Mouse (Mus musculus) kidney, embryonic 14.5 days (tissue): ENCODE results near the gene Mzf1. TPM values are rescaled to one million over a fixed set of nuclear protein-coding genes. Genes with fewer than 3 reads are reported as not detected.

ENCODE experiments used
- ATAC-seq: fragments of 200-750 bp; cut with Nextera tagmentation; 2 replicates; pipeline ENCODE4 v1.8.0; 2017; ENCODE audit warnings: moderate number of reproducible peaks, mild to moderate bottlenecking, moderate TSS enrichment, moderate library complexity; ENCODE audit not compliant: low FRiP score, low TSS enrichment
- H3K27ac ChIP-seq: fragments of 300-500 bp; sonication (generic); 2 replicates; pipeline ENCODE4 v1.5.1; 2014; ENCODE audit warnings: low read depth, mild to moderate bottlenecking, low read length, moderate library complexity, mixed read lengths
- H3K27me3 ChIP-seq: fragments of 300-500 bp; sonication (generic); 2 replicates; pipeline ENCODE4 v1.6.1; 2014; ENCODE audit warnings: mild to moderate bottlenecking, low read length; ENCODE audit not compliant: control insufficient read depth, insufficient read depth
- H3K36me3 ChIP-seq: fragments of 300-500 bp; sonication (generic); 2 replicates; pipeline ENCODE4 v1.6.1; 2014; ENCODE audit warnings: low read length, mixed read lengths; ENCODE audit not compliant: control insufficient read depth, insufficient read depth
- H3K4me1 ChIP-seq: fragments of 300-500 bp; sonication (generic); 2 replicates; pipeline ENCODE4 v1.6.1; 2014; ENCODE audit warnings: low read length, mixed read lengths; ENCODE audit not compliant: control insufficient read depth, insufficient read depth
- H3K4me2 ChIP-seq: fragments of 300-500 bp; sonication (generic); replicated peaks from 2 replicates; pipeline ENCODE4 v1.6.1; 2014; ENCODE audit warnings: low read depth, mild to moderate bottlenecking, low read length
- H3K4me3 ChIP-seq: fragments of 300-500 bp; sonication (generic); 2 replicates; pipeline ENCODE4 v1.5.1; 2014; ENCODE audit warnings: mild to moderate bottlenecking, low read length
- H3K9ac ChIP-seq: fragments of 300-500 bp; sonication (generic); 2 replicates; pipeline ENCODE4 v1.6.1; 2014; ENCODE audit warnings: low read depth, mild to moderate bottlenecking, low read length, moderate library complexity
- H3K9me3 ChIP-seq: fragments of 300-500 bp; sonication (generic); 2 replicates; pipeline ENCODE4 v1.6.1; 2016; ENCODE audit warnings: low read length; ENCODE audit not compliant: control insufficient read depth
- WGBS: fragments of 180-500 bp; shearing (Covaris S2); extraction: QIAGEN DNeasy Blood & Tissue Kit; methylation state at CpG from one replicate; pipeline ENCODE4 v1.1.7; 2014; 5-methylcytosine and 5-hydroxymethylcytosine counted together
- polyA plus RNA-seq: library from polyadenylated mRNA; unstranded; fragments of >200 nt; fragmentation: Nextera tagmentation; extraction: Ambion mirVana; gene quantifications from 2 replicates; pipeline ENCODE4 v1.2.1, GENCODE M21; 2014

Gene Mzf1
- polyA plus RNA-seq, 1 experiment from 2014 or later = 3.2 TPM

GRCm38 (mm10) chr7:13031069-13031468 is 23.5 kb downstream of the Mzf1 start:
- H3K27ac ChIP-seq = no peak overlapping the region
- 76% methylated on average over 5 of the region's 5 CpGs for WGBS

GRCm38 (mm10) chr7:13028986-13029385 is 25.6 kb downstream of the Mzf1 start:
- Histone ChIP-seq H3K9ac (no peak overlapping the region), H3K27ac (no peak overlapping the region), H3K27me3 (no peaks in the 10 kb centered on the region), H3K9me3 (no peaks in the 10 kb centered on the region), H3K4me3 (no peak overlapping the region), H3K4me2 (no peak overlapping the region), H3K4me1 (peaks cover 21% of the 10 kb centered on the region), H3K36me3 (peaks cover 83% of the 10 kb centered on the region)
- no peak for ATAC-seq
- WGBS = 90% methylated on average over 4 of the region's 4 CpGs

More at GRCm38 (mm10) chr7:13031069-13031468, 23.5 kb downstream of the Mzf1 start:
- peaks cover 18% of the 10 kb centered on the region for H3K4me1 ChIP-seq
- no peak for ATAC-seq
- H3K9ac ChIP-seq = no peak overlapping the region
- H3K36me3 ChIP-seq = peaks cover 86% of the 10 kb centered on the region
- H3K4me2 ChIP-seq = no peak overlapping the region
- H3K27me3 ChIP-seq = no peaks in the 10 kb centered on the region
- no peak overlapping the region for H3K4me3 ChIP-seq
- no peaks in the 10 kb centered on the region for H3K9me3 ChIP-seq

GRCm38 (mm10) chr7:13025511-13026112 is 29.0 kb downstream of the Mzf1 start:
- no peak for ATAC-seq
- Histone ChIP-seq H3K27ac (peak overlapping the region; percentile 100; the same call in 1 of the 2 replicates), H3K9me3 (no peaks in the 10 kb centered on the region), H3K4me2 (peak overlapping the region; percentile 98), H3K36me3 (peaks cover 56% of the 10 kb centered on the region), H3K27me3 (no peaks in the 10 kb centered on the region), H3K4me3 (peak overlapping the region; percentile 96), H3K9ac (peak overlapping the region; percentile 99), H3K4me1 (peaks cover 24% of the 10 kb centered on the region)
- WGBS = 26% methylated on average over 4 of the region's 4 CpGs

- 0% methylated on average over 39 of the region's 44 CpGs for WGBS
- H3K27me3 ChIP-seq = no peaks in the 10 kb centered on the region
- H3K4me3 ChIP-seq = peak overlapping the region; percentile 96
- peaks cover 24% of the 10 kb centered on the region for H3K4me1 ChIP-seq
- ATAC-seq = peak; percentile 53
- H3K36me3 ChIP-seq = peaks cover 48% of the 10 kb centered on the region
- H3K27ac ChIP-seq = peak overlapping the region; percentile 100
- H3K4me2 ChIP-seq = peak overlapping the region; percentile 98
- peak overlapping the region; percentile 99 for H3K9ac ChIP-seq
- H3K9me3 ChIP-seq = no peaks in the 10 kb centered on the region
Measured at GRCm38 (mm10) chr7:13024805-13025204, 29.8 kb downstream of the Mzf1 start.

- peak; percentile 82 for ATAC-seq
Measured at GRCm38 (mm10) chr7:13023928-13024731, 30.4 kb downstream of the Mzf1 start.

GRCm38 (mm10) chr7:13022773-13023535 is 31.6 kb downstream of the Mzf1 start:
- ATAC-seq = peak; percentile 87
- peak overlapping the region; percentile 98 for H3K4me2 ChIP-seq
- 2% methylated on average over 31 of the region's 31 CpGs for WGBS
- no peaks in the 10 kb centered on the region for H3K9me3 ChIP-seq
- peak overlapping the region; percentile 96 for H3K4me3 ChIP-seq
- peaks cover 29% of the 10 kb centered on the region for H3K36me3 ChIP-seq
- H3K9ac ChIP-seq = peak overlapping the region; percentile 99
- peak overlapping the region; percentile 100 for H3K27ac ChIP-seq
- no peaks in the 10 kb centered on the region for H3K27me3 ChIP-seq
- H3K4me1 ChIP-seq = peaks cover 24% of the 10 kb centered on the region

More at GRCm38 (mm10) chr7:13023928-13024731, 30.4 kb downstream of the Mzf1 start:
- Histone ChIP-seq H3K27ac (peak overlapping the region; percentile 100), H3K27me3 (no peaks in the 10 kb centered on the region), H3K9ac (peak overlapping the region; percentile 99), H3K36me3 (peaks cover 41% of the 10 kb centered on the region), H3K4me2 (peak overlapping the region; percentile 98), H3K9me3 (no peaks in the 10 kb centered on the region), H3K4me1 (peaks cover 24% of the 10 kb centered on the region), H3K4me3 (peak overlapping the region; percentile 96)
- WGBS = under 1% methylated on average over 82 of the region's 95 CpGs

- Histone ChIP-seq H3K36me3 (no peaks in the 10 kb centered on the region), H3K4me1 (no peaks in the 10 kb centered on the region), H3K27ac (no peak overlapping the region), H3K4me3 (no peak overlapping the region), H3K9ac (no peak overlapping the region), H3K4me2 (no peak overlapping the region), H3K27me3 (no peaks in the 10 kb centered on the region), H3K9me3 (no peaks in the 10 kb centered on the region)
- ATAC-seq = no peak
- 79% methylated on average over 1 of the region's 1 CpGs for WGBS
Measured at GRCm38 (mm10) chr7:13015217-13015616, 39.3 kb downstream of the Mzf1 start.

- Histone ChIP-seq H3K36me3 (no peaks in the 10 kb centered on the region), H3K9ac (no peak overlapping the region), H3K27me3 (no peaks in the 10 kb centered on the region), H3K9me3 (no peaks in the 10 kb centered on the region), H3K4me3 (no peak overlapping the region), H3K4me2 (no peak overlapping the region), H3K4me1 (no peaks in the 10 kb centered on the region), H3K27ac (no peak overlapping the region)
- 41% methylated on average over 6 of the region's 6 CpGs for WGBS
- ATAC-seq = no peak
Measured at GRCm38 (mm10) chr7:13014275-13014839, 40.2 kb downstream of the Mzf1 start.
